Mouse (Mus musculus) stomach, postnatal 0 days (tissue): ENCODE measurements around the gene Mpo. TPM values are rescaled to one million over a fixed set of nuclear protein-coding genes. Genes with fewer than 3 reads are reported as not detected.
A peak's percentile ranks its signal among the peaks of the same experiment; 100 is the strongest.

Experiments used
- ATAC-seq: fragments of 200-750 bp; cut with Nextera tagmentation; 2 replicates; pipeline ENCODE4 v1.8.0; 2017; ENCODE audit not compliant: low FRiP score, low TSS enrichment
- DNase-seq: peaks from one replicate; pipeline ENCODE4 v3.0.0-alpha.2; 2016; ENCODE audit warnings: low spot score
- H3K27ac ChIP-seq: fragments of 300-500 bp; sonication (generic); replicated peaks from 2 replicates; pipeline ENCODE4 v1.5.1; 2014; ENCODE audit warnings: mild to moderate bottlenecking, control low read depth
- H3K27me3 ChIP-seq: fragments of 300-500 bp; sonication (generic); 2 replicates; pipeline ENCODE4 v1.6.1; 2014; ENCODE audit warnings: low read length; ENCODE audit not compliant: control insufficient read depth, insufficient read depth
- H3K36me3 ChIP-seq: fragments of 300-500 bp; sonication (generic); 2 replicates; pipeline ENCODE4 v1.6.1; 2014; ENCODE audit warnings: low read length, mixed read lengths; ENCODE audit not compliant: control insufficient read depth, insufficient read depth
- H3K4me1 ChIP-seq: fragments of 300-500 bp; sonication (generic); replicated peaks from 2 replicates; pipeline ENCODE4 v1.6.1; 2014; ENCODE audit warnings: antibody characterized with exemption; ENCODE audit not compliant: control insufficient read depth, insufficient read depth
- H3K4me2 ChIP-seq: fragments of 300-500 bp; sonication (generic); replicated peaks from 2 replicates; pipeline ENCODE4 v1.6.1; 2014; ENCODE audit warnings: low read depth, mild to moderate bottlenecking, control low read depth, moderate library complexity
- H3K4me3 ChIP-seq: fragments of 300-500 bp; sonication (generic); 2 replicates; pipeline ENCODE4 v1.5.1; 2014; ENCODE audit warnings: low read depth, low read length, control low read depth
- H3K9ac ChIP-seq: fragments of 300-500 bp; sonication (generic); 2 replicates; pipeline ENCODE4 v1.6.1; 2014; ENCODE audit warnings: mild to moderate bottlenecking, low read length, control low read depth, mixed read lengths
- H3K9me3 ChIP-seq: fragments of 300-500 bp; sonication (generic); 2 replicates; pipeline ENCODE4 v1.6.1; 2016; ENCODE audit warnings: low read length; ENCODE audit not compliant: control insufficient read depth
- CTCF ChIP-seq: IDR thresholded peaks from 2 replicates; pipeline ENCODE4 v1.5.1; 2016; ENCODE audit warnings: antibody characterized with exemption, low read depth, mild to moderate bottlenecking, moderate library complexity
- EP300 ChIP-seq: optimal IDR thresholded peaks from 2 replicates; pipeline ENCODE3; 2016; ENCODE audit warnings: antibody characterized with exemption
- WGBS: fragments of 180-500 bp; shearing (Covaris S2); extraction: QIAGEN DNeasy Blood & Tissue Kit; methylation state at CpG from one replicate; pipeline ENCODE4 v1.1.7; 2014; 5-methylcytosine and 5-hydroxymethylcytosine counted together
- polyA plus RNA-seq: library from polyadenylated mRNA; unstranded; fragments of >200 nt; fragmentation: Nextera tagmentation; extraction: Ambion mirVana; gene quantifications from 2 replicates; pipeline ENCODE4 v1.2.1, GENCODE M21; 2015

Gene Mpo
- polyA plus RNA-seq, 1 experiment from 2014 or later = 0.74 TPM

DNA sequence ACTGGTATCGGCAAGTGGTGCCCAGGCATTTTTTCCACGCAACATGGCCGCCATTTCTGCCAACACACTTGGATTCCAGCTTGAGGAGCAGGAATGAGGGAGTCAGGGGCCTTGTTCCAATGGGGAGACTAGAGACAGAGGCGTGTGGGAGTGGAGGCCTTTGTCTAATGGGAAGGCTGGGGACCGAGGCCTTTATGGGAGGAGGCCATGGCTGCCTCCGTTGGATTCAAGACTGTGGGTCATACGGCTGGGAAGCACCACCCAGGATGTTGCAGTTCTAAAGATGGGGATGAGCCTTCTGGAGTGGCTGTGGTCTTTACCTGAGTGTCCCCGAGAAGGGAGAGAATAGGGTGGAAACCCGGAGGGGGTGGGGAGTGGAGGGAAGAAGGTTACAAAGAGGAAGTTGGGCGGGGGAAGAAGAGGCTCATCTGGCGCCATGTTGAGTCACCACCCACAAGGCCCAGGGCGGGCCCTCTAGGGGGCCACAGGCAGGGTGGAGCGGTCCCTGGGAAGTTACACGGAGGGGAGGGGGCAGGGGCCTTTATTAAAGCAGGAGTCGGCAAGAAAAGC, 37.0 kb upstream of the Mpo start:
- no peak overlapping the region for H3K4me3 ChIP-seq
- no peak for TF ChIP-seq EP300
- no peak for TF ChIP-seq CTCF
- H3K36me3 ChIP-seq = no peaks in the 10 kb centered on the region
- no peak overlapping the region for H3K4me2 ChIP-seq
- DNase-seq (no peak), ATAC-seq (0 out of 2 replicates have a peak, but pooled peaks have one; percentile 23)
- peaks cover 3% of the 10 kb centered on the region; the same call in 1 of the 2 replicates for H3K27me3 ChIP-seq
- H3K9me3 ChIP-seq = no peaks in the 10 kb centered on the region
- no peaks in the 10 kb centered on the region for H3K4me1 ChIP-seq
- WGBS = 81% methylated on average over 15 of the region's 15 CpGs
- H3K9ac ChIP-seq = no peak overlapping the region
- H3K27ac ChIP-seq = no peak overlapping the region

DNA sequence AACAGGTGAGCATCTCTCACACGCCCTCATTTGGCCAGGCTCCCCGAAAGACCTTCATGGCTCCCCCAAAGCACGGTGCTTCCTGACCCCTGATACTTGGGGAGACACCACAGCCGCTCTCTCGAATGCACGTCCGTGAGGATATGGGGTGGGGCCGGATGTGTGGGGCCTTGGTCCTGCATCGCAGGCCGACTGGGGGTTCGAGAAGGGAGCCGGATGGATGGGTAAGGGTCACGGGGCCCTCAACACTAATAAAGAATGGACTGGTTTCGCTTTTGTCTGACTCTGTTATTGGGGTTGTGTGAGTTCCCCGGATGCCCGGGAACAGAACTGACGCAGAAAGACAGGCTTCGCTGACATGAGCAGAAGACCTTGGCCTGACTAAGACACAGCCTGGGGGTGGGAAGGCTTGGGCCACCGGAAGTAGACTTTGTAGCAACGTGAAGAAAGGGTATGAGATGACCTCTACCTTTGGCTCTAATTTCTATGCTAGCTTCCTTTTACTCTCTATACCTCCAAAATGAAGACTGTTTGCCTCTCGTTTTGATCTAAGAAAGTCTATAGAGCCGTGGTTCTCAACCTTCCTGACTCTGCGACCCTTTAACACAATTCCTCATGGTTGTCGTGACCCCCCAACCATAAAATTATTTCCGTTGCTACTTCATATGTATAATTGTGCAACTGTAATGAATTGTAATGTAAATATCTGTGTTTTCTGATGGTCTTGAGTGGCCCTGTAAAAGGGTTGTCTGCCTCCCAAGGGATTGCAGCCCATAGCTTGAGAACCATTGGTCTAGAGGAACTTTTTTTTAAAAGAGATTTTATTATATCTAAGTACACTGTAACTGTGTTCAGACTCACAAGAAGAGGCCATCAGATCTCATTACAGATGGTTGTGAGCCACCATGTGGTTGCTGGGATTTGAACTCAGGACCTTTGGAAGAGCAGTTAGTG, 36.1 kb upstream of the Mpo start:
- Histone ChIP-seq H3K36me3 (no peaks in the 10 kb centered on the region), H3K27me3 (peaks cover 3% of the 10 kb centered on the region; the same call in 1 of the 2 replicates), H3K4me2 (no peak overlapping the region), H3K4me1 (no peaks in the 10 kb centered on the region), H3K4me3 (no peak overlapping the region), H3K9ac (no peak overlapping the region), H3K9me3 (no peaks in the 10 kb centered on the region), H3K27ac (no peak overlapping the region)
- TF ChIP-seq CTCF (no peak), EP300 (no peak)
- DNase-seq (no peak), ATAC-seq (0 out of 2 replicates have a peak, but pooled peaks have one; percentile 11)
- 83% methylated on average over 25 of the region's 25 CpGs for WGBS

DNA sequence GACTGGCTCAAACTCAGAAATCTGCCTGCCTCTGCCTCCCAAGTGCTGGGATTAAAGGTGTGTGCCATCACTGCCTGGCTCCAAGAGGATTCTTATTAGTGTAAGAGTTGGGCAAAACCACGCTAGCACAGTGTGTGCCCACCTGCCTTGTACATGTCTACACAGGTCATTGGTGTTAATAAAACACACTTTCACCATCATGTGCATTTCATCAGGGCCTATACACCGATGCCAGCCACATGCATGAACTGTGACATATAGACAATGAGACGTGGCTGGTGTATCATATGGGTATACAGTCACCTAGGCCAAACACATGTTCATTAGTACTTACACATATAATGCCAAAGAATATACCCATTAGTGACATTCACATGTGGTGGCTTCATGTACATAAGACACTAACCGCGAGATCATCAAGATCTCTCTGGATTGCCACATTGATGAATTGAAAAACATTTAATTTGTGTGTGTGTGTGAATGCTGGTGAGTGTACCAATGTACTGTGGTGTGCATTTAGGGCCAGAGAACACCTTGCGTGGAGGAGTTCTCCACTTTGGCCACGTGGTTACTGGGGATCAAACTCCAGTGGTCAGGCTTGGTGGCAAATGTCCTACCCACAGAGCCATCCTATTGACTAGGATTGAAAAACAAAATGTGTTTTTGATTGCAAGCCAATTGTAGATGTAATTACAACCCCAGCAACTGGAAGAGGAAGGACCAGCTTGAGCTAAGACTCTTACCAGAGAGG, 35.0 kb upstream of the Mpo start:
- Histone ChIP-seq H3K9me3 (no peaks in the 10 kb centered on the region), H3K4me3 (no peak overlapping the region), H3K27ac (no peak overlapping the region), H3K36me3 (no peaks in the 10 kb centered on the region), H3K4me2 (no peak overlapping the region), H3K4me1 (no peaks in the 10 kb centered on the region), H3K27me3 (peaks cover 9% of the 10 kb centered on the region; the same call in 1 of the 2 replicates), H3K9ac (no peak overlapping the region)
- 81% methylated on average over 7 of the region's 7 CpGs for WGBS
- DNase-seq (no peak), ATAC-seq (no peak)
- TF ChIP-seq EP300 (no peak), CTCF (no peak)

DNA sequence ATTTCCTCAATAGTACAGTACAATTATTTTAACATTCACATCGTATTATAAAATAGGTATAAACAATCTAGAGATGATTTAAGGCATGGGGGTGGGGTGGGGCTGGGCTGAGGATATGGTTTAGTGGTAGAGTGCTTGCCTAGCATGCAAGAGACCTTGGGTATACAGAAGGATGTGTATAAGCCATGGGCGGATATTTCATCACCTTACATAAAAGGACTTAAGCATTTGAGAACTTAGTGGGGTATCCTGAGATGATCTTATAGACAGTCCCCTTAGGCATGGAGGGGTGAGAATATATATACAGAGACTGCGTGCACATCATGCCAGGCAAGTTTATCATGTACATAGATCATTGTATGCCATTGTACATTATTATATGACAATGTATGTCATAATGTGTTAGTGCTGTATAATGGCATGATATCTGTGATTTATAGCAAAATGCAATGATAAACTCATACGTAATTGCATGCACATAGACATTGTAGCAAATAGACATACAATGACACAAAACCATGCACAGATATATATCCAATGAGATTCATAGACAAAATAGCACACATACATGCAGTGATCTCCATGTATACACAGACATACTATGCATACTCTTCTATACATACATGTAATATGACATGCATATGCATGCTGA, 34.3 kb upstream of the Mpo start:
- no peak overlapping the region for H3K9ac ChIP-seq
- H3K27ac ChIP-seq = no peak overlapping the region
- H3K9me3 ChIP-seq = no peaks in the 10 kb centered on the region
- H3K36me3 ChIP-seq = no peaks in the 10 kb centered on the region
- H3K27me3 ChIP-seq = peaks cover 9% of the 10 kb centered on the region; the same call in 1 of the 2 replicates
- H3K4me3 ChIP-seq = no peak overlapping the region
- TF ChIP-seq EP300 (no peak), CTCF (no peak)
- WGBS = 74% methylated on average over 4 of the region's 4 CpGs
- H3K4me2 ChIP-seq = no peak overlapping the region
- H3K4me1 ChIP-seq = peaks cover 2% of the 10 kb centered on the region; the same call in 1 of the 2 replicates
- DNase-seq = no peak
- no peak for ATAC-seq

DNA sequence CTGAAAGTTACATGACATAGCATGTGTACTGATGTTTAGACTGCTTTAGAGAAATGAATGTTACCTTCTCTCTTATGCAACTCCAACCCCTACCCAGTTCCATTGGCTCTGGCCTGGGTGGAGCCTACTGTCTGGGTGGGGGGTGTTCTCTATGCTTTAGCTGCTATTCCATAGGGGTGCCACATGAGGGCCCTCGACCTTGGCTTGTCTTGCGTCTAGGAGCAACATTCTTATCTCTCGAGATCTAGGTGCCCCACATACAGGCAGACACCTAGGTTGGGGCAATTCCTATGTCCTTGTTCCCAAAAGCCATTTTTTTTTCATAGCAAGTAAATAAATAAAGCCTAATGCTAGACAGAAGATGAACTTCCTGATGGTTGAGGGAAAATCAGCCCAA, 33.8 kb upstream of the Mpo start:
- Histone ChIP-seq H3K9me3 (no peaks in the 10 kb centered on the region), H3K4me3 (no peak overlapping the region), H3K9ac (no peak overlapping the region), H3K4me2 (no peak overlapping the region), H3K27me3 (peaks cover 10% of the 10 kb centered on the region; the same call in 1 of the 2 replicates), H3K4me1 (peaks cover 2% of the 10 kb centered on the region; the same call in 1 of the 2 replicates), H3K36me3 (no peaks in the 10 kb centered on the region), H3K27ac (no peak overlapping the region)
- 6% methylated on average over 3 of the region's 3 CpGs for WGBS
- ATAC-seq (no peak), DNase-seq (no peak)
- TF ChIP-seq CTCF (peak; percentile 56), EP300 (no peak)
